Mouse (Mus musculus) CH12.LX (cell line): ENCODE measurements around the gene Lpin2. TPM values are rescaled to one million over a fixed set of nuclear protein-coding genes. Genes with fewer than 3 reads are reported as not detected.
A peak's percentile ranks its signal among the peaks of the same experiment; 100 is the strongest.

ENCODE experiments used
- DNase-seq: peaks from one replicate; pipeline ENCODE4 v3.0.0-alpha.2; 2013; ENCODE audit errors: extremely low read depth
- H3K27ac ChIP-seq: 2 replicates; pipeline ENCODE4 v1.5.1; 2012; ENCODE audit warnings: low read depth, mild to moderate bottlenecking, control low read depth, moderate library complexity; ENCODE audit not compliant: insufficient read depth
- H3K27me3 ChIP-seq: replicated peaks from 2 replicates; pipeline ENCODE3; 2012; ENCODE audit warnings: inconsistent platforms
- H3K36me3 ChIP-seq, 2 experiments: replicated peaks in 1 of 2; 2 replicates each; pipeline versions ENCODE3 to v1.6.1; 2012; ENCODE audit warnings: inconsistent platforms in 1 of 2, low read length in 1 of 2, mild to moderate bottlenecking in 1 of 2, mixed read lengths in 1 of 2, moderate library complexity in 1 of 2; ENCODE audit not compliant: control insufficient read depth in 1 of 2, insufficient read depth in 1 of 2
- H3K4me1 ChIP-seq, 2 experiments: 2 replicates each; pipeline ENCODE4 v1.6.1; 2012; ENCODE audit warnings: inconsistent platforms in 1 of 2, moderate library complexity in 1 of 2; ENCODE audit not compliant: insufficient read depth in 2 of 2, control insufficient read depth in 1 of 2
- H3K4me2 ChIP-seq: 2 replicates; pipeline ENCODE4 v1.6.1; 2012; ENCODE audit warnings: low read depth, mild to moderate bottlenecking, control low read depth; ENCODE audit not compliant: poor library complexity, insufficient read depth, severe bottlenecking
- H3K4me3 ChIP-seq, 3 experiments: fragments of 150-350 bp in 1 of 3; sonication (generic) in 1 of 3; replicated peaks in 1 of 3; 2 replicates each; pipeline versions ENCODE3 to v1.5.1; 2011 to 2012; ENCODE audit warnings: low read depth in 2 of 3, low read length in 2 of 3, mild to moderate bottlenecking in 2 of 3, moderate library complexity in 2 of 3, control low read depth in 1 of 3, improper control_type of control experiment in 1 of 3, inconsistent platforms in 1 of 3, mixed read lengths in 1 of 3; ENCODE audit not compliant: poor library complexity in 1 of 3
- H3K79me2 ChIP-seq: replicated peaks from 2 replicates; pipeline ENCODE4 v1.6.1; 2012; ENCODE audit warnings: mild to moderate bottlenecking, moderate library complexity; ENCODE audit not compliant: control insufficient read depth, poor library complexity, insufficient read depth, severe bottlenecking; ENCODE audit errors: extremely low read depth
- H3K9ac ChIP-seq: 2 replicates; pipeline ENCODE4 v1.6.1; 2012; ENCODE audit warnings: low read depth, mild to moderate bottlenecking, control low read depth, moderate library complexity; ENCODE audit not compliant: insufficient read depth
- H3K9me3 ChIP-seq: replicated peaks from 2 replicates; pipeline ENCODE3; 2012; ENCODE audit warnings: low read length, inconsistent platforms, mixed read lengths
- BHLHE40 ChIP-seq: IDR thresholded peaks from 2 replicates; pipeline ENCODE4 v1.6.1; 2011; ENCODE audit warnings: mild to moderate bottlenecking, low read depth, low read length, improper control_type of control experiment
- CTCF ChIP-seq, 2 experiments: IDR thresholded peaks in 1 of 2; conservative IDR thresholded peaks in 1 of 2; 2 replicates each; pipeline ENCODE4 v1.5.1; 2011 to 2012; ENCODE audit warnings: low read depth in 2 of 2, low read length in 2 of 2, improper control_type of control experiment in 1 of 2, inconsistent platforms in 1 of 2, mild to moderate bottlenecking in 1 of 2, moderate library complexity in 1 of 2
- E2F4 ChIP-seq: IDR thresholded peaks from 2 replicates; pipeline ENCODE4 v1.6.1; 2011; ENCODE audit warnings: low read depth, low read length, improper control_type of control experiment; ENCODE audit not compliant: insufficient replicate concordance
- ELF1 ChIP-seq: IDR thresholded peaks from 2 replicates; pipeline ENCODE4 v1.6.1; 2014; ENCODE audit warnings: low read depth, mild to moderate bottlenecking, inconsistent platforms, low read length, improper control_type of control experiment
- GABPA ChIP-seq: IDR thresholded peaks from 2 replicates; pipeline ENCODE4 v1.6.1; 2012; ENCODE audit warnings: low read depth, low read length, improper control_type of control experiment, inconsistent platforms; ENCODE audit not compliant: insufficient replicate concordance
- HCFC1 ChIP-seq: IDR thresholded peaks from 2 replicates; pipeline ENCODE4 v1.6.1; 2012; ENCODE audit warnings: low read depth, mild to moderate bottlenecking, inconsistent platforms, low read length, improper control_type of control experiment
- IRF4 ChIP-seq: IDR thresholded peaks from 2 replicates; pipeline ENCODE4 v1.6.1; 2014; ENCODE audit warnings: low read depth, mild to moderate bottlenecking, inconsistent platforms, low read length, improper control_type of control experiment
- KAT2A ChIP-seq: IDR thresholded peaks from 2 replicates; pipeline ENCODE4 v1.6.1; 2012; ENCODE audit warnings: low read length, improper control_type of control experiment, inconsistent platforms; ENCODE audit not compliant: insufficient replicate concordance
- MAX ChIP-seq: IDR thresholded peaks from 2 replicates; pipeline ENCODE4 v1.6.1; 2011; ENCODE audit warnings: low read length, improper control_type of control experiment
- MAZ ChIP-seq: IDR thresholded peaks from 2 replicates; pipeline ENCODE4 v1.6.1; 2012; ENCODE audit warnings: low read depth, mild to moderate bottlenecking, inconsistent platforms, low read length, improper control_type of control experiment, moderate library complexity
- MEF2A ChIP-seq: IDR thresholded peaks from 2 replicates; pipeline ENCODE4 v1.6.1; 2014; ENCODE audit warnings: low read depth, mild to moderate bottlenecking, inconsistent platforms, low read length, improper control_type of control experiment, borderline replicate concordance
- NELFE ChIP-seq: IDR thresholded peaks from 2 replicates; pipeline ENCODE4 v1.6.1; 2011; ENCODE audit warnings: low read depth, low read length, improper control_type of control experiment
- PAX5 ChIP-seq: IDR thresholded peaks from 2 replicates; pipeline ENCODE4 v1.6.1; 2012; ENCODE audit warnings: low read length, inconsistent platforms, mixed read lengths
- RAD21 ChIP-seq: IDR thresholded peaks from 2 replicates; pipeline ENCODE4 v1.6.1; 2011; ENCODE audit warnings: low read depth, mild to moderate bottlenecking, low read length, improper control_type of control experiment, moderate library complexity
- TBP ChIP-seq: conservative IDR thresholded peaks from 2 replicates; pipeline ENCODE4 v1.6.1; 2011; ENCODE audit warnings: low read depth, low read length, improper control_type of control experiment
- TCF12 ChIP-seq: IDR thresholded peaks from 2 replicates; pipeline ENCODE4 v1.6.1; 2014; ENCODE audit warnings: low read depth, mild to moderate bottlenecking, inconsistent platforms, low read length, improper control_type of control experiment
- ZC3H11A ChIP-seq: IDR thresholded peaks from 2 replicates; pipeline ENCODE4 v1.6.1; 2012; ENCODE audit warnings: low read depth, mild to moderate bottlenecking, inconsistent platforms, low read length, improper control_type of control experiment
- ZKSCAN1 ChIP-seq: IDR thresholded peaks from 2 replicates; pipeline ENCODE4 v1.6.1; 2012; ENCODE audit warnings: low read depth, inconsistent platforms, low read length, improper control_type of control experiment, borderline replicate concordance
- ZMIZ1 ChIP-seq: IDR thresholded peaks from 2 replicates; pipeline ENCODE4 v1.6.1; 2012; ENCODE audit warnings: low read depth, mild to moderate bottlenecking, inconsistent platforms, low read length, improper control_type of control experiment
- ZNF384 ChIP-seq: IDR thresholded peaks from 2 replicates; pipeline ENCODE4 v1.6.1; 2012; ENCODE audit warnings: low read depth, low read length, improper control_type of control experiment, inconsistent platforms
- dilution Hi-C: fragments of 300-500 bp; cut with MboI; formaldehyde crosslinking; loops from 2 replicates; pipeline ENCODE4 v1.14.3; 2020; ENCODE audit warnings: low sequenced_read_pairs; ENCODE audit not compliant: extremely low pct_unique_long_range_greater_than_20kb, extremely low pct_ligation_motif_present
- in situ Hi-C: fragments of 300-500 bp; cut with MboI; formaldehyde crosslinking; loops from 3 replicates; pipeline ENCODE4 v1.14.3; 2019; ENCODE audit warnings: low sequenced_read_pairs, low pct_ligation_motif_present, low pct_unique_long_range_greater_than_20kb, mixed read lengths
- polyA plus RNA-seq: library from polyadenylated mRNA; unstranded; fragments of >175 nt; gene quantifications from 2 replicates; pipeline ENCODE4 v1.2.1, GENCODE M21; 2012; ENCODE audit warnings: low read depth; ENCODE audit not compliant: insufficient read length
- total RNA-seq, 2 experiments: library from RNA; depleted of rRNA; stranded (reverse); fragments of 300-350 nt in 1 of 2; fragments of >200 nt in 1 of 2; gene quantifications; 2 replicates each; pipeline ENCODE4 v1.2.3; 2012 to 2014

The Lpin2 gene
- total and polyA plus RNA-seq, 3 experiments = 25.4 to 31.4 (median 28.1) TPM

GRCm38 (mm10) chr17:71206136-71206893 is 24.0 kb downstream of the Lpin2 start:
- H3K9me3 ChIP-seq = peaks cover 5% of the 10 kb centered on the region
- dilution Hi-C loops = no loop called here
- no peaks in the 10 kb centered on the region for H3K27me3 ChIP-seq
- H3K79me2 ChIP-seq = peaks cover 22% of the 10 kb centered on the region
- H3K4me1 ChIP-seq = peaks cover 17 to 66% of the 10 kb centered on the region in 2 experiments
- peak overlapping the region; percentile 59 for H3K4me2 ChIP-seq
- no peak overlapping the region for H3K9ac ChIP-seq
- no peak overlapping the region for H3K4me3 ChIP-seq
- DNase-seq = no peak
- no peak for TF ChIP-seq TBP
- no peak for TF ChIP-seq TCF12
- in situ Hi-C loops = no loop called here
- H3K36me3 ChIP-seq = peaks cover 0 to 8% of the 10 kb centered on the region in 2 experiments
- no peak overlapping the region for H3K27ac ChIP-seq

GRCm38 (mm10) chr17:71207268-71207667 is 24.9 kb downstream of the Lpin2 start:
- H3K9ac ChIP-seq = no peak overlapping the region
- no peaks in the 10 kb centered on the region for H3K27me3 ChIP-seq
- DNase-seq = no peak
- peaks cover 5% of the 10 kb centered on the region for H3K9me3 ChIP-seq
- H3K79me2 ChIP-seq = peaks cover 25% of the 10 kb centered on the region
- H3K27ac ChIP-seq = no peak overlapping the region; the same call in 1 of the 2 replicates
- peaks cover 0 to 8% of the 10 kb centered on the region in 2 experiments for H3K36me3 ChIP-seq
- dilution Hi-C loops (no loop called here), in situ Hi-C loops (no loop called here)
- peaks cover 20 to 75% of the 10 kb centered on the region in 2 experiments for H3K4me1 ChIP-seq
- H3K4me2 ChIP-seq = peak overlapping the region; percentile 17; the same call in 1 of the 2 replicates
- TF ChIP-seq CTCF (conservative IDR thresholded peaks at IDR 0.05 in 1 of 2, IDR thresholded peaks at IDR 0.05 in 1 of 2; ENCODE audit: low read depth in 2 of 2, low read length in 2 of 2) = no peak
- no peak for TF ChIP-seq RAD21
- TF ChIP-seq ZC3H11A = no peak
- peak; percentile 37; the same call in 1 of the 2 replicates for TF ChIP-seq BHLHE40
- no peak for TF ChIP-seq HCFC1
- TF ChIP-seq NELFE = no peak
- no peak for TF ChIP-seq KAT2A
- no peak overlapping the region for H3K4me3 ChIP-seq

- dilution Hi-C loops (no loop called here), in situ Hi-C loops (no loop called here)
- Histone ChIP-seq H3K9me3 (peaks cover 4% of the 10 kb centered on the region), H3K4me1 (peaks cover 20 to 79% of the 10 kb centered on the region in 2 experiments), H3K27me3 (no peaks in the 10 kb centered on the region), H3K4me3 (no peak overlapping the region), H3K4me2 (no peak overlapping the region), H3K9ac (no peak overlapping the region), H3K79me2 (peaks cover 32% of the 10 kb centered on the region), H3K27ac (no peak overlapping the region), H3K36me3 (peaks cover 0 to 8% of the 10 kb centered on the region in 2 experiments)
- DNase-seq = no peak
- no peak for TF ChIP-seq ZKSCAN1
- TF ChIP-seq PAX5 = no peak
- TF ChIP-seq NELFE = no peak
- TF ChIP-seq MAZ = no peak
- TF ChIP-seq ELF1 = no peak
- no peak for TF ChIP-seq MEF2A
- TF ChIP-seq E2F4 = no peak
- no peak for TF ChIP-seq RAD21
- TF ChIP-seq ZNF384 = no peak
- no peak for TF ChIP-seq IRF4
- no peak for TF ChIP-seq MAX
- TF ChIP-seq BHLHE40 = no peak
- no peak for TF ChIP-seq ZMIZ1
- no peak for TF ChIP-seq GABPA
These were observed 26.0 kb downstream of the Lpin2 start for GRCm38 (mm10) chr17:71208376-71208775.
